Mouse (Mus musculus): ENCODE results near the gene Nr2f2. TPM values are rescaled to one million over a fixed set of nuclear protein-coding genes. Genes with fewer than 3 reads are reported as not detected.

Nr2f2 gene
- polyA plus RNA-seq, 3 experiments from 2014 or later, result 0.32 TPM; not detected in 2

GRCm38 (mm10) chr7:70350781-70351551 is 15.6 kb downstream of the Nr2f2 start:
- no peak for ATAC-seq

GRCm38 (mm10) chr7:70349981-70350670 is 16.4 kb downstream of the Nr2f2 start:
- no peak for ATAC-seq

GRCm38 (mm10) chr7:70348977-70349615 is 17.4 kb downstream of the Nr2f2 start:
- ATAC-seq, result no peak

GRCm38 (mm10) chr7:70348064-70348976 is 18.2 kb downstream of the Nr2f2 start:
- ATAC-seq, result no peak

- ATAC-seq, result no peak
These were observed 18.9 kb downstream of the Nr2f2 start for GRCm38 (mm10) chr7:70347618-70347958.

GRCm38 (mm10) chr7:70346951-70347617 is 19.5 kb downstream of the Nr2f2 start:
- ATAC-seq, result no peak

- no peak for ATAC-seq
These were observed 20.5 kb downstream of the Nr2f2 start for GRCm38 (mm10) chr7:70346010-70346536.

- ATAC-seq, result no peak
These were observed 23.1 kb downstream of the Nr2f2 start for GRCm38 (mm10) chr7:70343426-70343825.

GRCm38 (mm10) chr7:70342771-70343170 is 23.8 kb downstream of the Nr2f2 start:
- ATAC-seq, result no peak

- no peak for ATAC-seq
These were observed 24.5 kb downstream of the Nr2f2 start for GRCm38 (mm10) chr7:70342076-70342475.

- ATAC-seq, result no peak
These were observed 26.4 kb downstream of the Nr2f2 start for GRCm38 (mm10) chr7:70339998-70340630.

GRCm38 (mm10) chr7:70338265-70338640 is 28.3 kb downstream of the Nr2f2 start:
- no peak for ATAC-seq

GRCm38 (mm10) chr7:70337581-70338264 is 28.8 kb downstream of the Nr2f2 start:
- ATAC-seq, result no peak

- no peak for ATAC-seq
These were observed 29.8 kb downstream of the Nr2f2 start for GRCm38 (mm10) chr7:70336571-70337240.

GRCm38 (mm10) chr7:70336126-70336525 is 30.4 kb downstream of the Nr2f2 start:
- no peak for ATAC-seq

- ATAC-seq, result no peak
These were observed 31.1 kb downstream of the Nr2f2 start for GRCm38 (mm10) chr7:70335411-70335810.

GRCm38 (mm10) chr7:70334836-70335235 is 31.7 kb downstream of the Nr2f2 start:
- ATAC-seq, result no peak

- ATAC-seq, result no peak
These were observed 32.7 kb downstream of the Nr2f2 start for GRCm38 (mm10) chr7:70333851-70334250.

- no peak for ATAC-seq
These were observed 33.4 kb downstream of the Nr2f2 start for GRCm38 (mm10) chr7:70332926-70333664.

Data from inflammation-experienced regulatory T-cells, adult 6 months (primary cell).